Mouse (Mus musculus) CD4-positive, CD25-positive, alpha-beta regulatory T cell, adult 4 months (primary cell): ENCODE data around the gene Ftsj3. TPM values are rescaled to one million over a fixed set of nuclear protein-coding genes. Genes with fewer than 3 reads are reported as not detected.
A peak's percentile ranks its signal among the peaks of the same experiment; 100 is the strongest.

ENCODE experiments used
- ATAC-seq: one replicate; pipeline ENCODE4 v1.8.0; 2017
- polyA plus RNA-seq, 2 experiments: library from polyadenylated mRNA; unstranded; fragments of 100-300 nt; shearing (Covaris generic); gene quantifications; one replicate each; pipeline ENCODE4 v1.2.1; 2017

Gene Ftsj3
- polyA plus RNA-seq = 10 to 100 TPM; 52.9 to 85.8 TPM

DNA sequence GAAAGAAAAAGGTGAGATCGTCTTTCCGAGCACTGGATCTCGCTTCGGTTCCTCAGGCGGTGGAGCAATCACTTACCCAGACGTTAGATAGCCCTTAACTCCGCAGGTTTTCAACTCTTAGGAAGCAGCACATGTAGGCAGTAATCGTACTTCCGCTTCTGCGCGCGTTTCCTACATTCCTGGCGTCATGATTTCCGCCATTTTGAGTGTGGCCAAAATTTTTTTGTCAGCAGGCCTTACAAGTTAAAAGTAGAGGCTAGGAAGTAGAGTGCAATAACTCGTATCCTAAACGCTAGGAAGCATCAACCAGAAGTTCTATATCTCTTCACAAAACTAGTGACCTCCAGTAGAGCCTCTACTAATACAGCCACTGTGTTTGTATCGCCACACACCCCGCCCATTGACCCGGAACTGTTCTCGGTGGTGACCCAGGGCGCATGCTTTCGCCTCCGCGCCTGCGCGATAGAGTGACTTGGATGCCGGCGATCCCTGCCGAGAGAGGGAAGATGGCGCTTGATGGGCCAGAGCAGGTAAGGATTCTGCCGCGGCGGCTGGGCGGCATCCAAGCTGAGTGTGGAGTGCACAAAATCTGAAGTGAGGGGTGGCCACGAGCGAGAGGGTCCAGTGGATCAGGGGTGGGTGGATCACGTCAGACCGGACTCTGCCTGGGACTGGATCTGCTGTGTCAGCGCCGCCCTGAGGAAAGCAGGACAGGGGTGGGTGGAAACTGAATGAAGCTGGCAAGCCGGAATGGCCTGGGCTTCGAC lies at the start of gene Ftsj3, which contains the start of gene Psmc5:
Gene Ftsj3 (minus strand): TSS at position 395 of the 767 bp plus-strand sequence.
Gene Psmc5 (plus strand): TSS at position 470 of the 767 bp plus-strand sequence.
- peak; percentile 94 for ATAC-seq

DNA sequence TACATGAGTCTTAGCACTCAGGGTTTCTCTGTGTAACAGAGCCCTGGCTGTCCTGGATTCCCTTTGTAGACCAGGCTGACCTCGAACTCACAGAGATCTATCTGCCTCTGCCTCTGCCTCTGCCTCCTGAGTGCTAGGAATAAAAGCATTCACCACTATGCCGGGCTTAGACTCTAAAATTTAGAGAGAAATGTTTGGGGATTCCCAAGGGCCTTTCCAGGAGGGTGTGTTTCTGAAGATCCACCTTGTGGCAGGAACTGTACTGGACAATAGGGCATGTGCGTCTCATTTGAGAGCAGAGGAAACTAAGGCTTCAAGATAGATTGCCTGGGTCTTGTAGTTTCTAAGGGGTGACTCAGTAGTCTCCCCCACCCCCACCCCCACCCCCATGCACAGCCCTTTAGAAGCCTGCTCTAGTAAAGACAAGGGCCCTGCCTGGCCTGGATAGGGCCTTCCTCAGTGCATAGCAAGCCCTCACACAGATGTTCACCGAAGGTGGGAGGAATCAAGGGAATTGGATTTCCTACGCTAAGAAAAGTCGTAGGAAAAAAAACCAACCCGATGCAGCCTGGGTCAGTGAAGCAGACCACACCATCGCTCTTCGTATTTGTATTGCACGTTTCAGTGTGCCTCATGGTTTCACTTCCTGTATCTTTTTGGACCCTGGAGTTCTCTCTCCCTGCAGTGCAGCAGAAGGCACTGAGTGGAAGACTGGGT lies 49.6 kb upstream of the Ftsj3 start:
- no peak for ATAC-seq

DNA sequence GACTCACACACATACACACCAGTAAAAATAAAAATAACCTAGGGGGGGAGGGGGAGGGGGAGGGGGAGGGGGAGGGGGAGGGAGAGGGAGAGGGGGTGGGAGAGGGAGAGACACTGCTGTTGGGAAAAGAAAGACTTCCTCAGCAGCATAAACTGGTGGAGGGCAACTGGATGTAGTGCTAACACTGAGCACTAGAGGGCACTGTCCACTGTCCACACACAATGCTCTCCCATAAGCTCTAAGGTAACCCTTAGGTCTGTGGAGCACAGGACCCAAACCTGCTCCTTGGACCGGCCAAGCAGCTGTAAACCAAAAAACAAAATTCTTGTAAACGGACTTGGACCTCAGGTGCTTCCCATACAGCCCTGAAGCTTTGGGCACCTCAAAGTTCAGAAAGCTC lies 46.8 kb upstream of the Ftsj3 start:
- peak; percentile 74 for ATAC-seq

DNA sequence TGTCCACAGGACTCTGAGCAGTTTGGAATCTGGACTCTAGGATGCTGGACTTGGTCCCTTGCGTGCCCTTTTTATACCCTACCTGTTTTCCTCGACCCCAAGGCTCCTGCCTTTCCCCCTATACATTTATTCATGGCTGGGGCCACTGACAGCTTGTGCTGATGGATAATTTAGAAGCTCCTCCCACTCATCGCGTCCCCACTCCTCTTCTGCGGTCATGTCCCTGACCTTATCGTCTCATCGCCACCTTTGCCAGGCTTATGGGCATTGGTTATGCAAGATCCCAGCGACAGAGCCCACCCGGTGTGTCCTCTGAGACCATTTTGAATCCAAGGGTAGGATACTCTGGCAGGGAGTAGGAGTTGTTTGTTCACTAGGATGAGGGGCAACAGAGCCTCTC lies 45.9 kb upstream of the Ftsj3 start, which contains the start of gene Gh:
Gene Gh (minus strand): TSS at position 101 of the 400 bp plus-strand sequence.
- no peak for ATAC-seq

DNA sequence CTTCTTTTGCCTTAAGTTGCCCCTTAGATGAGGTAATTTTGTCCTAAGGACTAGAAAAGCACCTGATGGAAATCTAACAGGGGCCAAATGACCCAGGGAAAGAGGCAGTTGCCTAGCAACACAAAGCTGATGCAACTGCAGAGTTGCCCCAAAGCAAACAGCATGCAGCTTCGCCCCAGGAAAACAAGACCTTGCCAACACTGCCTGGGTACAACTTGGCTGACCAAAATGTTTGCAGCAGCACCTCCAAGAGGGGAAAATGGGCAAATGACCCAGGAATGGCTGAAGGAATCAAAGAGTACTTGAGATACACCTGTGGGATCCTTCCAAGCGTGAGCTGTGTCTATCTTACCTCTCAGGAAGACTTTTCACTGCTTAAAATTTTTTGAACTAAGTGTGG lies 36.0 kb upstream of the Ftsj3 start:
- ATAC-seq = no peak

DNA sequence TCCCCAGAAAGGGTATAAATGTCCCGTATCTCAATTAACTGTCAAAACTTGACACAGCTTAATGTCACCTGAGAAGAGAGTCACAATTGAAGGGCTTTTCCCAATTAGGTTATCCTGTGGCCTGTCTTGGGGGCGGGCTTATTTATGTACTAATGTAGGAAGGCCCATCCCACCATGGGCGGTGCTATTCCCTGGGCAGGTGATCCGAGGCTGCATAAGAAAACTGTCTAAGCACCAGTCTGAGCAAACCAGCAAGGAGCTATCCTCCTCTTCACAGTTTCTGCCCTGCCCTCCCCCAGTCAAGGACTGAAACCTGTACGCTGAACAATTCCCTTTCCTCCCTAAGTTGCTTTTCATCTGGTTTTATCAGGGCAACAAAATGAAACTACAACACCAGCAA lies 34.5 kb upstream of the Ftsj3 start:
- no peak for ATAC-seq

DNA sequence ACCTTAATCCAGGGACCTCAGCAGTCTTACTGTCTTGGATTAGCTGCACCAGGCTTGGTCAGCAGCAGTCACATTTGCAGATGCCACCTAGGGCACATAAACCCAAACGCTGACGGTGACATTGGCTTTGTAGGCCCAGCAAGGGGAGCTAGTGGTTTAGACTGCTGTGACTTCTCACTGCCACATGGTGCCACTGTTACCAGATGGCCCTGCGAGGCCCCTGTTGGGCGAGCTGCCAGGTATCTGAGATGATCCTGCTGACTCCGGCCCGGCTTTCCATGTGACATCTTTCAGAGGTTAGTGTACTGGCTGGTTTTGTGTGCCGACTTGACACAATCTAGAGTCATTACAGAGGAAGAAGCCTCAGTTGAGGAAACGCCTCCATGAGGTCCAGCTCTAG lies 33.5 kb upstream of the Ftsj3 start:
- no peak for ATAC-seq

DNA sequence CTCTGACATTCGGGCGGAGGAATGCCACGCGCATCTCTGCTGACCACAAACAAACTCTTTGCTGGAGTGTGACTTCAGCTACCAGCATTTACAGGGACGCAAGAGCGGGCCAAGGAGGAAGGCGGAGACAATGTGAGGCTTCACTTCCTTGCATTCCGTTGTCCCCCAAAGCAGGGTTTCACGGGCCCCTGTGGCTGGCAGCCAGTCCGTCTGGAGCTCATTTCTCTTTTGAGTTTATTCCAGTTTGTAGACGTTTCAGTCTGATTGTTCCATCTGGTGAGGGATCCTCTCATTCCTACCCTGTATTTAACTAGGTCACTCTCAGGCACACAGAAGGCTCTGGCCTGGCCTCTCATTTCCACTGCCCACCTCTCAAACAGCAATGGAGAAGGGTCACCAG lies 31.1 kb upstream of the Ftsj3 start:
- ATAC-seq = no peak

DNA sequence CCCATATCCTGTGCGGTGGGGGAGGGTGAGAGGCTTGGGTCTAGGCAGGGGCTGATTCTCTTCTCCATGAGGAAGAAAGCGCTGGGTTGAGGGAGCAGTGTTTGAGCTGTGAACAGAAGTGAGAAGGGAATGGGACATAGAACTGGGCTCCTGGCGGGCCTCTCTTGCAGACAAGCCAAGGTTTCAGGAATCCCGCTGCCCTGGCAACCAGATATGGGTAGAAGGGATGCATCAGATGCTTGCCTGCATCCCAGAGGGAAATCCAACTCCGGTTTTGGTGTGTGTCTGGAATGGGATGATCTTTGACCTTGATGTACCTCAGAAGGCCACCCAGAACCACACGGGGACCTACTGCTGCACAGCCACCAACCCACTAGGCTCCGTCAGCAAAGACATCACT lies 30.3 kb upstream of the Ftsj3 start:
- no peak for ATAC-seq

DNA sequence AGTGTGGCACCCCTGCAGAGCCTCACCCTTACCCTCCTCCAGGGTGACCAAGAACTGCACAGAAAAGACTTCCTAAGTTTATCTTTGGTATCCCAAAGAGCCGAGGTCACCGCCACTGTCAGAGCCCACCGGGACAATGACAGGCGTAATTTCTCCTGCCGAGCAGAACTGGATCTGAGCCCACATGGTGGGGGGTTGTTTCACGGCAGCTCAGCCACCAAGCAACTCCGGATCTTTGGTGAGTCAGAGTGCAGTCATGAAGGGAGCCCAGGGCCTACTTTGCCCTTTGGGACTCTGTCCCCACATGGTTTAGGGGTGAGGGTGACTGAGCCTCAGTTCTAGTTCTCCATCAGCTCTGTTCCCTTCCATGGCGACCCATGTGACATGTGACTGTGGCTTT lies 28.2 kb upstream of the Ftsj3 start:
- no peak for ATAC-seq

DNA sequence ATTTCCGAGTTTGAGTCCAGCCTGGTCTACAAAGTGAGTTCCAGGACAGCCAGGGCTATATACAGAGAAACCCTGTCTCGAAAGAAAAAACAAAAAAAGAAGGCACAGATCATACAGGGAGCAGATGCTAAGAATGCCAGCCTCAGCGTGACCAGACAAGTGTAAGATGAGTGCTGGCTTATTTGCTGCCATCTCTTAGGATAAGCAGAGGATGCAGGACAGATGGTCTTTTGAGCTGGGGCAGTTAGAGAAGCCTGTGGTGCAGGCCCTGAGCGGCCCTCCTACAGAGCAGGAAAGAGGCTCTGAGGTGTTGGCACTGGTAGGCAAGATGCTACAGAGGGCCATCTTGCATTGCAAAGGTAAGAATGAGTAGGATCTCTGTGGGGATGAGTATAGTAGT lies 27.5 kb upstream of the Ftsj3 start:
- ATAC-seq = no peak

DNA sequence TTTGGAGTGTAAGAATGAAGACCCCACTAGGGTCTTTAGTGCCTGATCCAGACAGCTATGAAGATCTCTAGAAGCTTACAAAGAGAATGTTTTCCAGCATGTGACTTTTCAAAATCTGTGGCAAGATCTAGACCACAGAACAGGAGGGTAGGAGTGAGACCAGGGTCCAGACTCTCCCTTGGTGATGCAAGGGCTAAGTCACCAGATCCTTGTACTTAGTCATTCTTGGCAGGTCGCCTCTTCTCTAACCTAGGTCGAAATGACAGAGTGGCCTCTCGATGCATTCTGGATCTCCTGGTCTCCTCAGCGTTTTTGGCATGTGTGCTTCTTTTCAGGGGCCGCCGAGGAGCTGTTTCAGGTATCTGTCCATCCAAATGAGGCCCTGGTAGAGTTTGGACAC lies 26.6 kb upstream of the Ftsj3 start:
- no peak for ATAC-seq

DNA sequence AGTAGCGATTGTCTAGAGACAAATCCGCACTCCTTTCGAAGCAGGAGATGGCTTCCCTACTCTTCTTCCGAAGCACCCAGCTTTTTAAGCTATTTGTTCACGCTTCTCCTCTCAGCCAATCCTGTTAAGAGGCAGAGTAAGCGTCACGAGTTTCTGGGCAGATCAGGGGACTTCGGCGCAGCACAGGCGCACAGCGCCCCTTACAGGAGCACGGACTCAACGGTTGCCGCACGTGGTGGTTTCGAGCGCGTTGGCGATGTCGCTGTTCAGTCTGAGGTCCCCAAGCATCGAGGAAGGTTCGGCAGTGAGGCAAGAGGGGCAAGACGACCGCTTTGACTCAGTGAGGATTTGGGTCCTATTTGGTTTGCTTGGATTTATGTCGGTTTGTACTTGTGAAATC lies 20.6 kb upstream of the Ftsj3 start, which contains the start of gene Tcam1:
Gene Tcam1 (plus strand): TSS at position 219 of the 400 bp plus-strand sequence.
- ATAC-seq = peak; percentile 83

DNA sequence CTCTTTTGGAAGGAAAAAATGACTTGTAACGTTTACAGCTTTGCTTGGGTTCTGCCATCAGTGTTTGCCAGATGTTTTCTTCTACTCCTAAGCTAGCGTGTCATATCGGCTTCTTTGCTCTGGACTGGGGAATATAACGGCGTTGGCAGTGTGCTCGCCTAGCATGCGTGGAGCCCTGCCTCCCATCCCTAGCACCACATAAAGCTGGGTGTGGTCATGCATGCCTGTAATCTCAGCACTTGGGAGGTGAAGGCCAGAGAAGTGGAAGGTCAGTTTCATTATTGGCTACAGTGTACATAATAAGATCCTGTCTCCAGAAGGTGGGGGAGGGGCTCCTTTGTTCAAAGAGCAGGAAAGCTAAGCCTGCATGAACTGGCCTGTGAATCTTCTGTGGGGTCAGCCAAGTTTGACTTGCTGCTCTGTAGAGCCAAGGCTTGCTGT lies 19.1 kb upstream of the Ftsj3 start:
- ATAC-seq = no peak

DNA sequence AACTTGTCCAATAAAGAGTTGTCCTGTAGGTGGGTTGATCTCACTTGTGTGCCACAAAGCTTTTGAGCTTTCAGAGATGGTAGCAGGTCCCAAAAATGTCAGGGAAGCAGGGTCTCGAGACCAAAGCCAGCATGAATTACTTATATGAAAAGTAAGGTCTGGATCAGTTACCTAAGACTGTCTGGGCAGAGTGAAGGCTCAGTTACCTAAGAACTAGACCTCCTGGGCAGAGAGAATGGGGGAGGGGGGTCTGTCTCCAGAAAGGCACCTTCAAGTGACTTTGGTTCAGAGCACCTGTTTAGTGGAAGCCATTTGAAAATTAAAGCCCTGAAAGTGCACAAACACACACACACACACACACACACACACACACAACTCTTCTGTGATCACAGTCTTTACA lies 18.5 kb upstream of the Ftsj3 start:
- no peak for ATAC-seq

DNA sequence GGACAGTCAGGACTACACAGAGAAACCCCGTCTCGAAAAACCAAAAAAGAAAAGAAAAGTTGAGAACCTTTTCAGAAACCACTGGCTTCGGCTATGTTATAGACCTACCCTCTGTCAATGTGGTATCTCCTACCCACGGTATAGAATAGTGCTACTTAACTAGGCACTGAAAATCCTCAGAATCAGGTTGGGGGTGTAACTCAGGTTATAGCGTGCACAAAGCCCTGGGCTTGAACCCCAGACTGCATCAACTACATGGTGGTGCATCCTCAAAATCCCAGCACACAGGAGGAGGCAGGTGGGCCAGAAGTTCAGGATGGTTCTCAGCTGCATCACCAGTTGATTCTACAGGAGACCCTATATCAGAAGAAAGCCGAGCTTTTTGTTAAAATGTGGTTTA lies 17.9 kb upstream of the Ftsj3 start:
- no peak for ATAC-seq

DNA sequence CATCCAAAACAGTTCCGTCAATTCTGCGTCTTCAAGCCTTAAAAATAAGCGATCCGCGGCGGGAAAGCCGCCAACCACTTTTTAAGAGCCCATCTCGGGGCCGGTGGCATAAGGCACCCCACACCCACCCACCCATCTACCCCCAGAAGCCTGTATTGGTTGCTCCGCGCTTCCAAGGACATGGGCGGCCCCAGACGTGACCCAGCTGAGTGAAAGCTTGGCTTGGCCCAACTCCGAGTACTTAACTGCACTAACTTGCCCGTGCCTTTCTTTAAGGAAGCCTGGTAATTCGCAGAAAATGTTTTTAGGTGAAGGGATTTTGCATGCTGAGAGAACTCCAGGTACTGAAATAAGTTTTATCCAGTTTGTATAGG lies 17.4 kb upstream of the Ftsj3 start:
- no peak for ATAC-seq

DNA sequence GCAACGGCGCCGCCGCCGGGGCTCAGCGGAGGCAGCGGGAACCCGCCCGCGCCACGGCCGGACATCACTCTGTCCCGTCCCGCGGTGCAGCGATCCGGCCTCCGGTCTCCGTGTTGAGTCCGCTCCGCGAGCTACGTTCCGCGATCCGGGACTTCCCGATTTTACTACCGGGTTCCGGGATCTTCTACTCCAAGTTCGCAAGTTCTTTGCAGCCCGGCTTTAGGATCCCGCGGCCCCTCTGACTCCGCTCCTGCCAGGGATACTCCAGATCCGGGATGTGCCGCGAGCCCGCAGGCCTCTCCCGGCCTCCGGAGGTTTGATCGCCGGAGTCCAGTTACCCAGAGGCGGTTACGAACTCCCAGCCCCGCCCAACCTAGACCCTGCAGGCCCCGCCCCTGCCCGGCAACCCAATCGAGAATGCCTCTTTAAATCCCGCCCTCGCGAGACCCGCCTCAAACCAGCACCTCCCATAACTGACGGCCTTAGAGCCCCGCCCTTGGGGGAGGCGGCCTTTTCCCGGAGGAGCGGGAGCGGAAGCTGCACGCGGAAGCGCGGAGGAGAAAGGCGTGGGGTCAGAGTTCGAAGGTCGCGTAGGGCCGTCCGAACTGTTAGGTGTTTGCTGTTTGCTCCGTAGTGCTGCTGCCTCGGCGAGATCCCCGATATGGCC lies 16.9 kb upstream of the Ftsj3 start, which contains the start of gene Smarcd2:
Gene Smarcd2 (minus strand): TSS at position 329 of the 667 bp plus-strand sequence.
- peak; percentile 85 for ATAC-seq

DNA sequence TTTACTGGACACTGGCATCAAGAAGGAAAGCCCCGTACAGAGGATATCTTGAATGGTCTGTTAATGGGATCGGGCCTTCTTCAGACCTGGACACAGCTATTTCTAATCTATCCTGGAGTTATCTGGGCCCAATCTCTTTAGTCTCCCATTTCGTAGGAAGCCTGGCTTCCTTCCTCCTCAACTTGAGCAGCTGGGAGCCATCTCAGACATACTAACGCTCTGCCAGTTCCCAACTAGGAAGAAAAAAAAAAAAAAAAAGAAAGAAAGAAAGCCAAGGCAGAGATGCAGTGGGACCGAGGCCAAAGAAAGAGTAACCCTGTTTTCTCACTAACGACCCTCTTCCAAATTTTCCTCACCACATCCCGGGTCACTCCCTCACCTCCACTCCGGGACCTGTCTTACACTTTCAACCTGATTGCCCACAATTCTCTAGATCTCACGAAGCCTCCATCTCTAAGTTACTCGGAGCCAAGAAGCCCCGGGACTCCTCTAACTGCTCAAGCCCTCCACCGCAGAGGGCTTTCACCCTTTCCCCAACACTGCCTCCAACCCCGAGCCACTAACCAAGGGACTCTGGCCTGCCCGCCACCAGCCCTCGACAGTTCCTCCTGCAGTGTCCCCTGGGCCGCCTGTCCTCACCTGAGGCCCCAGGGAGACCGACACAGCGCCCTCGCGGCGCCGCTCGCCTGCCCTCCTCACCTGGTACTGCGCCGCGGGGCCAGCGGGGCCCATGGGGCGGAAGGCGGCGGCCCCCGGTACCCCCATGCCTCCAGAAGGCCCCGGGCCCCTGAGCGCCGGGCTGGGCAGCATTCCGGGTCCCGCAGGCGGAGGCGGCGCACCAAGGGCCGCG lies 16.1 kb upstream of the Ftsj3 start:
- no peak for ATAC-seq

DNA sequence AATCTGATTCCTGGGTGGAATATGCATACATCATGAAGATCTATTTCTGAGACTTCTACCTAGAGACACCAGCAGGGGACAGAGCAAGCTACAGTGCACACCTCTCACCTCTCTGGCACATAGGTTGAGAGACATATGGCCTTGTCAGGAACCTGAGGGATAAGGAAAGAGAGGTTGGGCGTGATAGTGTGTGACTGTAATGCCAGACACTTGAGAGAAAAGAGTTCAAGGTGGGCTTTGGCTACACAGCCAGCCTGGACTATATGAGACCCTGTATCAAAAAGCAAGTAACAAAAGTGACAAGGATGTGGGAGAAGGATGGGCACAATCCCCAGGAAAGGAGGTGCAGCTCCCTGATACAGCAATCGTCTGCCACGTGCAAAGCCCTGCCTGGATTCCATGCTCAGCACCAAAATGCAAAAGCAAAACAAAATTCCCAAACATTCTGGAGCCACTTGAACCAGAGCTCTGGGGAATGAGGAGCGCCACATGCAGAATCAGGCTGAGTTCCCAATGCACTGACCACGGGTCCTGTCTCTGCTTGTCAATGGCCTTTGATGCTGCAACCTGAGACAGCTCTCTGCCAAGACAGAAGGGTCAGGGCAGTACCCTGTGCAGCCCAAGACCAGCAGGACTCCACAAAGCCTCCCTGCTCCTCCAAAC lies 15.4 kb upstream of the Ftsj3 start:
- ATAC-seq = no peak

DNA sequence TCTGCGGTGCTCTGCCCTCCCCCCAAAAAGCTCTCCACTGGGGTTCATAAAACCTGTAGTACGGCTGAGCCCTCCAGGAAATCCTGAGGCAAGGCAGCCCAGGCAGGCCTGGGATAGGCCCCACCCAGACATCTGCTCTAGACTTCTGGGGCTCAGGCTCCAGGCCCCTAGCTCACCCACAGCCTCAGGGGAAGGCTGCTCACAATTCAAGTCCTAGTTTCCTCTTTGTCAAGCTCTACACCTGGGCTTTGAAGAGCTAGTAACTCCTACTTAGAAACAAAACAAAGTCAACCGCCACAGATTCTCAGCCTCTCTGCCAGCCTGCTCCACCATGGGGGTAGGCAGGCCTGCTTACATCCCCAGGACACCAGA lies 13.2 kb upstream of the Ftsj3 start:
- no peak for ATAC-seq
